ENCODE assay signal across 23 mouse cellular contexts in genomic region chr13:14802391-14802790, GRCm38 (mm10).
DNase-seq lines count a peak whose midpoint lies in the region; ATAC-seq and TF ChIP-seq lines count a peak whose summit lies in the region.
"Had no signal": no experiment of that assay in that cellular context is flagged by ENCODE, and none has a peak within 500 bp of the region (broad histone marks: within the 10 kb centered on the region; RNA-seq: fewer than 3 reads in every experiment).

No protein-coding gene starts in this region.

- TF ChIP-seq RAD21 in CH12.LX (IDR thresholded peaks at IDR 0.05; ENCODE audit: low read depth, low read length) = no peak

- H3K79me2 ChIP-seq in CH12.LX (replicated peaks; ENCODE audit: control insufficient read depth, extremely low read depth, insufficient read depth, poor library complexity, severe bottlenecking) = no peaks in the 10 kb centered on the region

- no peak for TF ChIP-seq EP300 in CH12.LX (IDR thresholded peaks at IDR 0.05; ENCODE audit: low read length)

- dilution Hi-C loops in CH12.LX (cut with MboI; ENCODE audit: extremely low pct_ligation_motif_present, extremely low pct_unique_long_range_greater_than_20kb, low sequenced_read_pairs) = no loop called here

- in situ Hi-C loops in CH12.LX (cut with MboI; ENCODE audit: low pct_ligation_motif_present, low pct_unique_long_range_greater_than_20kb, low sequenced_read_pairs) = no loop called here

- H3K4me1 ChIP-seq in CH12.LX (ENCODE audit: control insufficient read depth in 1 of 2, insufficient read depth in 2 of 2) = no peaks in the 10 kb centered on the region
- no peaks in the 10 kb centered on the region for H3K4me1 ChIP-seq in forebrain, embryonic 15.5 days
- H3K4me1 ChIP-seq: forebrain, embryonic 13.5 days; heart, embryonic 12.5 days; heart, embryonic 15.5 days; hindbrain, embryonic 15.5 days had no signal

- no peak for TF ChIP-seq POLR2A in CH12.LX (IDR thresholded peaks at IDR 0.05; ENCODE audit: low read depth, low read length)

- no peak overlapping the region for H3K4me3 ChIP-seq in CH12.LX (replicated peaks in 1 of 3; ENCODE audit: low read depth in 2 of 3, low read length in 2 of 3, poor library complexity in 1 of 3)
- no peak overlapping the region for H3K4me3 ChIP-seq in forebrain, embryonic 15.5 days
- H3K4me3 ChIP-seq: forebrain, embryonic 10.5 days; forebrain, embryonic 13.5 days; gastrocnemius, adult 2 months; heart, embryonic 12.5 days; heart, embryonic 15.5 days; hindbrain, embryonic 12.5 days; hindbrain, embryonic 15.5 days had no signal

- intact Hi-C loops in heart, postnatal 25 days (cut with DNase I) = no loop called here

- no peak overlapping the region for H3K4me2 ChIP-seq in CH12.LX (ENCODE audit: insufficient read depth, low read depth, poor library complexity, severe bottlenecking)
- no peak overlapping the region for H3K4me2 ChIP-seq in forebrain, embryonic 15.5 days (replicated peaks)
- H3K4me2 ChIP-seq: forebrain, embryonic 13.5 days; heart, embryonic 12.5 days; heart, embryonic 15.5 days; hindbrain, embryonic 12.5 days; hindbrain, embryonic 15.5 days had no signal

- WGBS in forebrain, embryonic 15.5 days = 71% methylated on average over 2 of the region's 2 CpGs

- DNase-seq in heart, adult 8-10 months (ENCODE audit: low spot score) = peak; percentile 16
- DNase-seq in heart, postnatal 25 days (ENCODE audit: low spot score) = no peak
- peak; percentile 64 for DNase-seq in CH12.LX (ENCODE audit: extremely low read depth)
- peak; percentile 35 for DNase-seq in Muller cell, postnatal 12 days (ENCODE audit: inconsistent ontology term)
- no peak for DNase-seq in gastrocnemius, postnatal 25 days
- DNase-seq: adrenal gland, adult 2 months; adrenal gland, postnatal 14 days; cerebellum, adult 11 months; cerebellum, adult 2 months; cerebellum, adult 9-11 months; cerebellum, postnatal 25 days; forebrain, postnatal 0 days; gastrocnemius, adult 2 months; gastrocnemius, postnatal 36 days had no signal

- H3K27ac ChIP-seq in CH12.LX (ENCODE audit: insufficient read depth, low read depth) = no peak overlapping the region
- no peak overlapping the region for H3K27ac ChIP-seq in forebrain, embryonic 15.5 days (replicated peaks)
- H3K27ac ChIP-seq: forebrain, embryonic 10.5 days; forebrain, embryonic 13.5 days; gastrocnemius, adult 2 months; heart, embryonic 15.5 days; hindbrain, embryonic 12.5 days; hindbrain, embryonic 15.5 days had no signal

- H3K9ac ChIP-seq in CH12.LX (ENCODE audit: insufficient read depth, low read depth) = no peak overlapping the region
- no peak overlapping the region for H3K9ac ChIP-seq in forebrain, embryonic 15.5 days (replicated peaks)
- H3K9ac ChIP-seq: forebrain, embryonic 13.5 days; forebrain, postnatal 0 days; heart, embryonic 12.5 days; heart, embryonic 15.5 days; hindbrain, embryonic 12.5 days; hindbrain, embryonic 15.5 days had no signal

- no peak for ATAC-seq in forebrain, embryonic 15.5 days (replicated peaks)
- ATAC-seq: CD4-positive, CD25-positive, alpha-beta regulatory T cell, adult 4 months; forebrain, embryonic 13.5 days; forebrain, postnatal 0 days; intestine, postnatal 0 days had no signal

- no peaks in the 10 kb centered on the region for H3K27me3 ChIP-seq in CH12.LX (replicated peaks)
- H3K27me3 ChIP-seq in forebrain, embryonic 15.5 days = no peaks in the 10 kb centered on the region
- H3K27me3 ChIP-seq: forebrain, embryonic 13.5 days; heart, embryonic 12.5 days; heart, embryonic 15.5 days; hindbrain, embryonic 12.5 days; hindbrain, embryonic 15.5 days had no signal

- no peak for TF ChIP-seq CTCF in CH12.LX (conservative IDR thresholded peaks at IDR 0.05 in 1 of 2, IDR thresholded peaks at IDR 0.05 in 1 of 2; ENCODE audit: low read depth in 2 of 2, low read length in 2 of 2)

- H3K9me3 ChIP-seq in CH12.LX (replicated peaks; ENCODE audit: low read length) = no peaks in the 10 kb centered on the region
- H3K9me3 ChIP-seq in forebrain, embryonic 15.5 days = no peaks in the 10 kb centered on the region
- H3K9me3 ChIP-seq: forebrain, embryonic 13.5 days; heart, embryonic 12.5 days; heart, embryonic 15.5 days; hindbrain, embryonic 12.5 days; hindbrain, embryonic 15.5 days had no signal

- H3K36me3 ChIP-seq in CH12.LX (replicated peaks in 1 of 2; ENCODE audit: control insufficient read depth in 1 of 2, insufficient read depth in 1 of 2, low read length in 1 of 2) = no peaks in the 10 kb centered on the region
- H3K36me3 ChIP-seq in forebrain, embryonic 15.5 days = no peaks in the 10 kb centered on the region
- H3K36me3 ChIP-seq: forebrain, embryonic 10.5 days; heart, embryonic 12.5 days; heart, embryonic 15.5 days; hindbrain, embryonic 12.5 days; hindbrain, embryonic 15.5 days had no signal

TF ChIP-seq in CH12.LX, 34 proteins besides CTCF, POLR2A, EP300 and RAD21:
- TF ChIP-seq ETS1 (conservative IDR thresholded peaks at IDR 0.05; ENCODE audit: low read depth, low read length) (no peak), CHD1 (IDR thresholded peaks at IDR 0.05; ENCODE audit: low read depth, low read length) (no peak), MEF2A (IDR thresholded peaks at IDR 0.05; ENCODE audit: borderline replicate concordance, low read depth, low read length) (no peak), MYC (IDR thresholded peaks at IDR 0.05; ENCODE audit: low read depth, low read length) (no peak), USF1 (IDR thresholded peaks at IDR 0.05; ENCODE audit: low read depth, low read length) (no peak), MXI1 (IDR thresholded peaks at IDR 0.05; ENCODE audit: low read depth, low read length) (no peak), SIN3A (IDR thresholded peaks at IDR 0.05; ENCODE audit: low read length) (no peak), ZMIZ1 (IDR thresholded peaks at IDR 0.05; ENCODE audit: low read depth, low read length) (no peak), TBP (conservative IDR thresholded peaks at IDR 0.05; ENCODE audit: low read depth, low read length) (no peak), UBTF (IDR thresholded peaks at IDR 0.05; ENCODE audit: low read depth, low read length) (no peak), MAZ (IDR thresholded peaks at IDR 0.05; ENCODE audit: low read depth, low read length) (no peak), IRF4 (IDR thresholded peaks at IDR 0.05; ENCODE audit: low read depth, low read length) (no peak)

Comparison
In these comparisons a context has a peak if more than half of its experiments do, and no peak if none do; other contexts are left out.
1. DNase-seq: peak in heart, adult 8-10 months (single experiment), CH12.LX (single experiment) and Muller cell, postnatal 12 days (single experiment); none in heart, postnatal 25 days (single experiment) and gastrocnemius, postnatal 25 days (single experiment).